Mouse (Mus musculus) heart, embryonic 12.5 days (tissue): ENCODE data around the gene Btbd9. TPM values are rescaled to one million over a fixed set of nuclear protein-coding genes. Genes with fewer than 3 reads are reported as not detected.
A peak's percentile ranks its signal among the peaks of the same experiment; 100 is the strongest.

ENCODE experiments used
- ATAC-seq: fragments of 200-750 bp; cut with Nextera tagmentation; 2 replicates; pipeline ENCODE4 v1.8.0; 2017; ENCODE audit warnings: moderate TSS enrichment, moderate library complexity; ENCODE audit not compliant: insufficient number of reproducible peaks, low FRiP score
- H3K27ac ChIP-seq: fragments of 300-500 bp; sonication (generic); 2 replicates; pipeline ENCODE4 v1.5.1; 2016; ENCODE audit warnings: mild to moderate bottlenecking, moderate library complexity; ENCODE audit not compliant: poor library complexity, severe bottlenecking
- H3K27me3 ChIP-seq: fragments of 300-500 bp; sonication (generic); replicated peaks from 2 replicates; pipeline ENCODE4 v1.6.1; 2016; ENCODE audit warnings: mild to moderate bottlenecking, moderate library complexity
- H3K36me3 ChIP-seq: fragments of 300-500 bp; sonication (generic); 2 replicates; pipeline ENCODE4 v1.6.1; 2016; ENCODE audit warnings: mild to moderate bottlenecking, moderate library complexity
- H3K4me1 ChIP-seq: fragments of 300-500 bp; sonication (generic); replicated peaks from 2 replicates; pipeline ENCODE4 v1.6.1; 2016; ENCODE audit warnings: mild to moderate bottlenecking
- H3K4me2 ChIP-seq: fragments of 300-500 bp; sonication (generic); 2 replicates; pipeline ENCODE4 v1.6.1; 2016; ENCODE audit warnings: mild to moderate bottlenecking, moderate library complexity
- H3K4me3 ChIP-seq: fragments of 300-500 bp; sonication (generic); 2 replicates; pipeline ENCODE4 v1.5.1; 2016; ENCODE audit warnings: mild to moderate bottlenecking
- H3K9ac ChIP-seq: fragments of 300-500 bp; sonication (generic); 2 replicates; pipeline ENCODE4 v1.6.1; 2016; ENCODE audit warnings: mild to moderate bottlenecking, moderate library complexity
- H3K9me3 ChIP-seq: fragments of 300-500 bp; sonication (generic); replicated peaks from 2 replicates; pipeline ENCODE4 v1.6.1; 2016; ENCODE audit warnings: mild to moderate bottlenecking, moderate library complexity
- WGBS: fragments of 180-500 bp; shearing (Covaris S2); methylation state at CpG from one replicate; pipeline ENCODE4 v1.1.7; 2016; 5-methylcytosine and 5-hydroxymethylcytosine counted together
- polyA plus RNA-seq: library from polyadenylated mRNA; unstranded; fragments of >200 nt; fragmentation: Nextera tagmentation; extraction: Ambion mirVana; gene quantifications from 2 replicates; pipeline ENCODE4 v1.2.1, GENCODE M21; 2016

Btbd9 gene
- polyA plus RNA-seq, 1 experiment from 2014 or later = 42.0 TPM

GRCm38 (mm10) chr17:30495154-30495553 is 81.1 kb downstream of the Btbd9 start:
- Histone ChIP-seq H3K9ac (no peak overlapping the region), H3K4me2 (no peak overlapping the region), H3K4me1 (peaks cover 20% of the 10 kb centered on the region), H3K27me3 (no peaks in the 10 kb centered on the region), H3K36me3 (peaks cover 15% of the 10 kb centered on the region; the same call in 1 of the 2 replicates), H3K9me3 (no peaks in the 10 kb centered on the region), H3K4me3 (no peak overlapping the region), H3K27ac (no peak overlapping the region)
- peak; percentile 33; the same call in 1 of the 2 replicates for ATAC-seq
- 79% methylated on average over 2 of the region's 2 CpGs for WGBS

GRCm38 (mm10) chr17:30493481-30493880 is 82.8 kb downstream of the Btbd9 start:
- Histone ChIP-seq H3K27me3 (no peaks in the 10 kb centered on the region), H3K9me3 (no peaks in the 10 kb centered on the region), H3K9ac (no peak overlapping the region), H3K36me3 (peaks cover 11% of the 10 kb centered on the region; the same call in 1 of the 2 replicates), H3K27ac (no peak overlapping the region), H3K4me1 (peaks cover 14% of the 10 kb centered on the region), H3K4me3 (no peak overlapping the region), H3K4me2 (no peak overlapping the region)
- no peak for ATAC-seq
- 94% methylated on average over 6 of the region's 6 CpGs for WGBS

GRCm38 (mm10) chr17:30492191-30492590 is 84.1 kb downstream of the Btbd9 start:
- Histone ChIP-seq H3K4me3 (no peak overlapping the region), H3K9me3 (no peaks in the 10 kb centered on the region), H3K4me2 (no peak overlapping the region), H3K36me3 (peaks cover 11% of the 10 kb centered on the region; the same call in 1 of the 2 replicates), H3K9ac (no peak overlapping the region), H3K27me3 (no peaks in the 10 kb centered on the region), H3K4me1 (peaks cover 8% of the 10 kb centered on the region), H3K27ac (no peak overlapping the region)
- 91% methylated on average over 5 of the region's 5 CpGs for WGBS
- no peak for ATAC-seq

- H3K9me3 ChIP-seq = no peaks in the 10 kb centered on the region
- no peak for ATAC-seq
- H3K36me3 ChIP-seq = peaks cover 11% of the 10 kb centered on the region; the same call in 1 of the 2 replicates
- no peak overlapping the region for H3K9ac ChIP-seq
- 94% methylated on average over 8 of the region's 8 CpGs for WGBS
- H3K4me3 ChIP-seq = no peak overlapping the region
- H3K4me2 ChIP-seq = no peak overlapping the region
- no peaks in the 10 kb centered on the region for H3K27me3 ChIP-seq
- peaks cover 9% of the 10 kb centered on the region for H3K4me1 ChIP-seq
- H3K27ac ChIP-seq = no peak overlapping the region
Observed at GRCm38 (mm10) chr17:30491601-30492000, 84.7 kb downstream of the Btbd9 start.

- H3K4me3 ChIP-seq = no peak overlapping the region
- no peaks in the 10 kb centered on the region for H3K9me3 ChIP-seq
- no peak overlapping the region for H3K4me2 ChIP-seq
- no peak overlapping the region for H3K9ac ChIP-seq
- 80% methylated on average over 7 of the region's 7 CpGs for WGBS
- ATAC-seq = no peak
- no peaks in the 10 kb centered on the region for H3K27me3 ChIP-seq
- no peak overlapping the region for H3K27ac ChIP-seq
- peaks cover 10% of the 10 kb centered on the region for H3K4me1 ChIP-seq
- peaks cover 11% of the 10 kb centered on the region; the same call in 1 of the 2 replicates for H3K36me3 ChIP-seq
Observed at GRCm38 (mm10) chr17:30490601-30491000, 85.7 kb downstream of the Btbd9 start.

GRCm38 (mm10) chr17:30490086-30490485 is 86.2 kb downstream of the Btbd9 start:
- 86% methylated on average over 5 of the region's 5 CpGs for WGBS
- Histone ChIP-seq H3K4me1 (peaks cover 9% of the 10 kb centered on the region), H3K27me3 (no peaks in the 10 kb centered on the region), H3K4me2 (no peak overlapping the region), H3K4me3 (no peak overlapping the region), H3K9ac (no peak overlapping the region), H3K36me3 (peaks cover 11% of the 10 kb centered on the region; the same call in 1 of the 2 replicates), H3K9me3 (no peaks in the 10 kb centered on the region), H3K27ac (no peak overlapping the region)
- no peak for ATAC-seq

- Histone ChIP-seq H3K4me1 (peaks cover 13% of the 10 kb centered on the region), H3K27ac (no peak overlapping the region), H3K4me3 (no peak overlapping the region), H3K4me2 (no peak overlapping the region), H3K36me3 (peaks cover 11% of the 10 kb centered on the region; the same call in 1 of the 2 replicates), H3K9ac (no peak overlapping the region), H3K27me3 (no peaks in the 10 kb centered on the region), H3K9me3 (no peaks in the 10 kb centered on the region)
- 68% methylated on average over 7 of the region's 7 CpGs for WGBS
- ATAC-seq = no peak
Observed at GRCm38 (mm10) chr17:30489629-30490028, 86.7 kb downstream of the Btbd9 start.

- WGBS = 56% methylated on average over 5 of the region's 5 CpGs
- H3K27ac ChIP-seq = no peak overlapping the region
- H3K9me3 ChIP-seq = 0 out of 2 replicates have a peak, but pooled peaks cover 4% of the 10 kb centered on the region
- H3K4me1 ChIP-seq = peaks cover 16% of the 10 kb centered on the region
- H3K4me2 ChIP-seq = no peak overlapping the region
- ATAC-seq = no peak
- H3K4me3 ChIP-seq = no peak overlapping the region
- peaks cover 20% of the 10 kb centered on the region for H3K36me3 ChIP-seq
- no peaks in the 10 kb centered on the region for H3K27me3 ChIP-seq
- no peak overlapping the region for H3K9ac ChIP-seq
Observed at GRCm38 (mm10) chr17:30487695-30488094, 88.6 kb downstream of the Btbd9 start.

- no peaks in the 10 kb centered on the region for H3K27me3 ChIP-seq
- ATAC-seq = no peak
- no peak overlapping the region for H3K9ac ChIP-seq
- H3K9me3 ChIP-seq = 0 out of 2 replicates have a peak, but pooled peaks cover 4% of the 10 kb centered on the region
- peaks cover 16% of the 10 kb centered on the region for H3K4me1 ChIP-seq
- peaks cover 8% of the 10 kb centered on the region for H3K36me3 ChIP-seq
- 76% methylated on average over 4 of the region's 4 CpGs for WGBS
- H3K4me2 ChIP-seq = no peak overlapping the region
- H3K27ac ChIP-seq = no peak overlapping the region
- H3K4me3 ChIP-seq = no peak overlapping the region
Observed at GRCm38 (mm10) chr17:30485067-30485854, 91.0 kb downstream of the Btbd9 start.

GRCm38 (mm10) chr17:30484446-30485066 is 91.7 kb downstream of the Btbd9 start:
- no peaks in the 10 kb centered on the region for H3K27me3 ChIP-seq
- H3K4me1 ChIP-seq = peaks cover 16% of the 10 kb centered on the region
- 69% methylated on average over 1 of the region's 1 CpGs for WGBS
- H3K36me3 ChIP-seq = peaks cover 8% of the 10 kb centered on the region
- no peak overlapping the region for H3K9ac ChIP-seq
- no peak overlapping the region for H3K27ac ChIP-seq
- no peak for ATAC-seq
- H3K4me2 ChIP-seq = no peak overlapping the region
- H3K4me3 ChIP-seq = no peak overlapping the region
- H3K9me3 ChIP-seq = 0 out of 2 replicates have a peak, but pooled peaks cover 4% of the 10 kb centered on the region

- Histone ChIP-seq H3K4me2 (no peak overlapping the region), H3K36me3 (peaks cover 8% of the 10 kb centered on the region), H3K9me3 (0 out of 2 replicates have a peak, but pooled peaks cover 4% of the 10 kb centered on the region), H3K4me1 (peaks cover 26% of the 10 kb centered on the region), H3K4me3 (no peak overlapping the region), H3K27ac (no peak overlapping the region), H3K27me3 (no peaks in the 10 kb centered on the region), H3K9ac (no peak overlapping the region)
- no peak for ATAC-seq
- 90% methylated on average over 6 of the region's 6 CpGs for WGBS
Observed at GRCm38 (mm10) chr17:30481766-30482165, 94.5 kb downstream of the Btbd9 start.
